Mouse (Mus musculus): ENCODE data around the gene Nt5c1a. TPM values are rescaled to one million over a fixed set of nuclear protein-coding genes. Genes with fewer than 3 reads are reported as not detected.
A peak's percentile ranks its signal among the peaks of the same experiment; 100 is the strongest.
"Not testable (repeated sequence)": the region's sequence is repeated elsewhere in the genome, so short reads cannot be mapped to it uniquely, and the experiment has no call there.

The Nt5c1a gene
- 0.09 and 0.26 TPM in 2 replicates for polyA plus RNA-seq (2012; rRNA removed)

DNA sequence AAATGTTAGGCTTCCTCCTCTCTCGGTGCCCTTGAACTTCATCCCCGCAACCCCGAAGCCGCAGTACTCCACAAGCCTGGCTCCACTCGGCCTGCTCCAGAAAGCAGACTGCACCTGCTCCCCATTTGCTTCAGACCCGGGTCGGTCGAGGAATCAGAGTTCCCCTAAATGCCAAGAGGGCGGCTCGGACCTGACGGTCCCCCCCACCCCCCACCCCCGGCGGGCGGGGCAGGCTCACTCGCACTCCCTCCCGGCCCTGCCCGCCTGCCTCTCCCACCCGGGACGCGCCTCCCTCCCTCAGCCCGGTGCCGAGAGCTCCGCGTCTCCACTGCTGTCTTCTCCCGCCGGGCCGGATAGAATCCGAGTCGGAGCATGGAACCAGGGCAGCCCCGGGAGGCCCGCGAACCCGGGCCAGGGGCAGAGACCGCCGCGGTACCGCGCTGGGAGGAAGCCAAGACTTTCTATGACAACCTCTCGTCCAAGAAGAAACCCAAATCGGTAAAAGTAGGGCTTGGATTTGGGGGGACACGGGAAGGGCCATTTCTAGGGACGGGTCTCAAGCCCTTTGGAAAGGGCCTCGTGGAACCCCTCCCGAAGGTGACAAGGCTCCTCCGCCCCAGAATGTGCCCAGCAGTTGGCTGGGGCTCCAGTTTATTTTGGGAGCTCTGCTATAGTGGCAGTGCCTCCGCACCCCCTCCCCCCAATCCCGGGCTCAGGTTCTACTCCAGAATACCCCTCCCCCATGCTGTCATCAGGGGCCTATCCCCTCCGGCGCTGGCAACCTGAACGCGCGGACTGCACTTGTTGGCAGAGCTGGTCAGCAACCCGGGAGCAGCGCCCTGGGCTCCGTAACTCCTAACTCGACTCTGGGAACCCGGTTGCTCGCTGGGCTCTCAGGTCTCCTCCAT, at the start of gene Nt5c1a:
TSS of gene Nt5c1a (plus strand) at position 319 of the 908 bp plus-strand sequence.
- WGBS, result 3% methylated on average over 58 of the region's 58 CpGs
- no peak for DNase-seq (ENCODE audit: low read depth, low spot score)

DNA sequence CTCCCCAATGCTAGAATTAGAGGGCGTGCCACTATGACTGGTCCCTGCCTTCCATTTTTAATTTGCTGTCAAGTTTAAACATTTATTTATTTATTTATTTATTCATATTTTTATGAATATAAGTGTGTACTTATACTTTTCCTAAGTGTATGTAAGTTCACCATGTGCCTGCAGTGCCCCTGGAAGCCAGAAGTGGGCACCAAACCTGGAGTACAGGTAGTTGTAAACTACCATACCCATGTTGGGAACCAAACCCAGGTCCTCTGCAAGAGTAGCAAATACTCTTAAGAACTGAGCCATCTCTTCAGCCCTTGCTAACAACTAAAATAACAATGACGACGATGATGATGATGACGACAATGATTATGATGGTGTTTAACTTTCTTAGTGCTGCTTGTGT, 49.3 kb upstream of the Nt5c1a start:
- no peak for DNase-seq (ENCODE audit: low read depth, low spot score)
- WGBS, result 91% methylated on average over 4 of the region's 4 CpGs

DNA sequence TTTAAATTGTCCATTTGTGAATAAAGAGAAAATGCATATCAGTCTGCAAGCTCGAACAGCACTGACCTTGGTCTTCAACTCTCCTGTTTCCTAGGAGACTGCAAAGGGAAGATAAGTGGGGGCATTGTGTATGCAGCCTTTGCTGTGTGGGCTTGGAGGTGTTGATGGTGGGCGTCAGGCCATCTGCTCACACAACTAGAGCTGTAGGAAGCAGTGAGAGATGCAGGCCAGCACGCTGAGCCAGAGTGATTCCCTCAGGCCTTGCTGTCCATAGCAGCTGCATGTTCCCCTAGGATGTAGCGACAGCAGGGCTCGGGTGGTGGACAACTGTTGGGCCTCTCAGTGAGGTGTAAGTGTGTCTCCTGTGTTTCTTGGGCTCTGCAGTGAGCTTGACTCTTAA, 48.3 kb upstream of the Nt5c1a start:
- DNase-seq (ENCODE audit: low read depth, low spot score), result no peak
- 80% methylated on average over 5 of the region's 5 CpGs for WGBS

DNA sequence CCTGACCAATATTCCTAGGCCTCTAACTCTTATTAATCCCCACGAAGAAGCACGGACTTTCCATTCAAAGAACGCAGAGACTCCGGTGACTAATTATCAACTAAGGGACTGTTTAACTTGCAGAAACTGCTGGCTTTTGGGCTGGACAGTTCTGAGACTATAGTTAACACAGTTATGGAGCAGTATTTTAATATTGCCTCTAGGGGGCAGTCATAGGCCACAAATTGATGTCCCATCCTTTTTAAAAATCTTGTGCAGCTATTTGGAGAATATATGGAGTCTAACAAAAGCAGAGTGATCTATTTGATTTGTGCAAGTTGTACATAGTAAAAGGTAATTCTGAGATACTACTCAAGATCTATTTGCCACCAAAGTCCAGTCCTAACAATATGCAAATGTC, 46.3 kb upstream of the Nt5c1a start:
- WGBS, result 6% methylated on average over 4 of the region's 4 CpGs

DNA sequence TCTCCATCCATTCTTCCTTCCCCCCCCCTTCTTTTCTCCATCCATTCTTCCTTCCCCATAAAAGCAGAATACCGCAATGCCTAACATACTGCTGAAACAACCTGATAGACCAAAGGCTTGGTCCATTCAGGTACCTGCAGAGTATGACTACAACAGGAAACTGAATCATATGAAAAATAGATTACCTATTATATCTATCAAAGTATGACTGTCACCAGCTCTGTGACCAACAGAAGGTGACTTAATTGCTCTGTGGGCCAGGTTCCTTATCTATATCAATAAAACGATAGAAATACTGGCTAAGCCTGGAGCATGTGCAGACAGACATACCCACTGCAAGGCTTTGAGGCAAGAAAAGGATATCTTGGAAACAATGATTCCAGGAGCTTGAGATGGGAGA, 45.9 kb upstream of the Nt5c1a start:
- WGBS, result 24% methylated on average over 2 of the region's 2 CpGs
- peak; percentile 40 for DNase-seq (ENCODE audit: low read depth, low spot score)

More for the DNA sequence above, 46.3 kb upstream of the Nt5c1a start:
- DNase-seq (ENCODE audit: low read depth, low spot score), result peak; percentile 45

DNA sequence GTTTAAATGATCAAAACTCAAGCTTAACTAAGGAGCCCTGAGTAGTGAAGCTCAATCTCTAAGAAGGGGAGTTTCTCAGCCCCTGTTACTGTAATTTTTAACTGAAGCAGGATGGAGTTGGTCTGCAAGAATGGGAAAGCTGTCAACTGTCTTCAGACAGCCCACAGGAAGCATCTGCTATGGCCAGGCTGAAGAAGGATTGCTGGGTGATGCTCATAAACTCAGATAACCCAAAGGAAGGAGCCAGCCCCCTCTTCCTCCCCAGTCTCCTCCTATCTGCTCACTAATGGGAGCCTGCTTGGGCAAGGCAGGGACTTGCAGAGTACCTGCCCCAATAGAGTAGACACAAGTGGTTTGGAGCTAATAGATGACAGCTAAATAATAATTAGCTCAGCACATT, 45.5 kb upstream of the Nt5c1a start:
- DNase-seq (ENCODE audit: low read depth, low spot score), result no peak

DNA sequence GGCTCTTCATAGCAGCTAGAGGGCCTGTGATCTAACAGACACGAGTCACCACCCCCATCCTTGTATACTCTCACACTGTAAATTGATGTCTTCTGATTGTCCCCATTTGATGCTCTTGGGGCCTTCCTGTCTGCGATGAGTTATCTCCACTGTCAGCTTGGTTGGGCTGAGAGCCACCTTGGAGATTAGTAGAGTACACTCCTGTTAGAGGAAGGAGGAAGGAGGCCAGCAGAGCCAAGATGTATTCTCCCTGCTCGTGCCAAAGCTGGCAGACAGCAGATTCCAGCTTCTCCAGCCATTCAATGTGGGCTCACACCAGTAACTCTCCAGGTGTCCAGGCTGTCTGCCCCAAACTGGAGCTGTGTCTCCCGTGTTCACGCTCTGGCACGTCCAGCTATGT, 40.7 kb upstream of the Nt5c1a start:
- DNase-seq (ENCODE audit: low read depth, low spot score), result no peak
- 76% methylated on average over 6 of the region's 6 CpGs for WGBS

DNA sequence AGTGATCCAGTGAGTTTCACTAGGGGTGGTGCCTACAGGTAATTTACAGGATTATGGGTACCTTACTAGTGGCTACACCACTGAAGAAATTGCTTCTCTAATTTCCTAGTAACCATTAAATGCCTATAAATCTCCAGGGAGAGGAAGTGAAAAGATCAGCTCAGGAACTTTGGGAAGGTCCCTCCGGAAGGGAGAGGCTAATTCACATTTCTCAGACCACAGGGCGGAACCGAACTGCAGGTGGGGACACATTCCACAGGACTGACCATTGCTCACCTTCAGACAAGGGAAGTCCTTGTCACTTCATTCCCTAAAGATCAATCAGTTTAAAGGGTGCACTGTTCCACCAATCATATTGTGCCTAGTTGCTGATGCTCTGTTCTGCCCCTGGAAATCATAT, 40.1 kb upstream of the Nt5c1a start:
- 57% methylated on average over 3 of the region's 3 CpGs for WGBS
- not testable (repeated sequence) for DNase-seq (ENCODE audit: low read depth, low spot score)

DNA sequence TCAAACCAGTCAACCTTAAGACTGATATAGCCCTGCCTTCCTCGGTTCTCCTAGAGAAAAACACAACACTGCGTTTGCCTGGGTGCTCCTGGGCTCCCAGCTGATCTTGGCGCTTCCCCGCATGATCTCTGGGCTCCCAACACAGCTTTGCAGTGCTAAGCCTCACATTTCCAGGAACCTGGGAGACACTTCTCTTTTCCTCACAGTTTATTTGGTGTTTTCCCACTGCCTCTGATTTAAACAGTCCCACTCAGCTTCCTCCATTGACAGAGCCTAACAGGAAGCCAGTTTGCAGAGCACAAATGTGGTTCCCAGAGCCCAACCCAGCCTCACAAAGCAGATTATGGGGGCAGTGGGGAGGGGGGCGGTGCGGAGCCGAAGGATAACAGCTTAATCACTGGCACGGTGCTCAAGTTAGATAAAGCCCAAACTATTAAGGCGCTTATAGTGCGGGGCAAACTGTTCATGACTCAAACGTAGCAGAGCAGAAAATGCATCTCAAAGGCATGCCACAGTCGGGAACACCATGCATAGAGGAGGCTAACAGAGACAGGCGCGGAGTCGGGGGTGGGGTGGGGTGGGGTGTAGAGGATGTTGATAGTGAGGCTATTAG, 38.9 kb upstream of the Nt5c1a start:
- DNase-seq (ENCODE audit: low read depth, low spot score), result no peak
- 15% methylated on average over 15 of the region's 15 CpGs for WGBS

DNA sequence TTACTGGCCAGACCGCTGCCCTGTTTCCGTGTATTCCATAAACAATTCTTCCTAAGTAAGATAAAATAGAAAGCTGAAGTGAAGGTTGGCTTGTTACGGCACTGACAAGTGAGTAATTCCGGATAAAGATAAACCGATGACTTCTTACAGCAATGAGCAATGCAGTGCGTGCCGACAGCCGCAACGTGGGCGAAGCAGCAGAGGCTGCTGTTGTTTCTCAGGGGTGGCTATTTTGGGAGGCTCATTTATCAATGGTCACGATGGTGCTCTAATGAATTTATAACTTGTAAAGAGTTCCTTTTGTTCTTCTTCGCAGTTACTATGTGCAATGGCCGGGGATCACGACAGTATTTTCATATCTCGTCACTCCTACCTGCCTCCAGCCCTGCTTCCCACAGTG, 37.1 kb upstream of the Nt5c1a start:
- WGBS, result 81% methylated on average over 15 of the region's 15 CpGs
- no peak for DNase-seq (ENCODE audit: low read depth, low spot score)

DNA sequence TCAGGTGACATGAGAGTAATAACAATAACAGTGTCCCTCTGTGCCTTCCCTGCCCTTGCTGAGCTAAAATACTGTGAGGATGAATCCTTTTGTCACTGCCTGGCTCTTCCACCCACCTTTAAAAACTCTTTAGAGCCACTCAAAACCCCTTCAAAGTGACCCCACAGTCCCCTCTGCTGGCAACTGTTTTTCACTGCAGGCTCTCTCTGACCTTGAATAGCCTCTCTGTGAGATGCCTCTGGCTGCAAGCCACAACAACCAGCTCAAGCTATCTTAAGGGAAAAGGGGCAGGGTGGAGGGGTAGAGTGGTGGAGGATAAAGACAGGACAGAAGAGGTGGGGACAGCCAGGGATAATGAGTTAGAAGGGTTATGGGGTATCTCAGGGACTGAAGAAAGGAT, 29.5 kb upstream of the Nt5c1a start:
- DNase-seq (ENCODE audit: low read depth, low spot score), result no peak

DNA sequence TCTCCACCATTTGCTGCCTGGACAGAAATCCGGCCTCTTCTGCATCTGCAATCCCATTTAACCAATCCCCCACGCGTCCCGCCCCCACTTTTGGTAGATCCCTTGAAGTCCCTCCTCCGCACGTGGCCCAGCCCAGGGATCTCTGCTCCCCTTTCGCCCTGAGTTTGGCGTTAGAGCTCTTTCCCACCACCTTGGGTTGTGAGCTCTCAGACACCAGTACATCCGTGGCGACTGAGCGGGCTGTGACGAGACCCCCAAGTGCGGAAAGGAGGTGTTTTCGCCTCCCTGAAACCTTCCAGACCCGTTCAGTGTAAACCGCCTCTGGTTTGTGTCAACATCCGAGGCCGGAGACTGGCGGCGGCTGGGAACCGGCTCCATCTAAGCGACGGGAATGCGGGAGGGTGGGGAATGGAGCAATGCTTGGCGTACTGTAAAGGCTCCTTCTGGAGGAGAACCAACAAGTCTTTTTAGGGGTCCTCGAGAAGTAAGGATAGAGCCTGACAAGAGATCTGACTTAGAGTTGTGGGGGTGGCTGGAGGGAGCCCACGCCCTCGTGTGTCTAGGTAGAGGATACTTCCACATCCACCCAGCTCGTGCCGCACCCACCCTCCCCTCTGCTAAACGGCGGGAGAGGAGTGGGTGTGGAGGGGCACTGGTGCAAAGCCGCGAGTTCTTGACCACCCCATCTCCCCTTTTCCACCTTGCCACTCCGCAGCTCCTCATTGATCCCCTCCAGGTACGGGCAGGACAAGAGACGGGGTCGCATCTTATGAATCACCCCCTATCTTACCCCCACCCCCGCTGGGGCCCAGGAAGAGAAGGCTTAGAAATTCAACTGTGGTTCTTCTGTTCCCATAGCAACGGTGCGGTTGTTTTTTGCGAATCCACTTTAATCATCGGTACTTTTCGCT, 18.7 kb upstream of the Nt5c1a start, which contains the start of gene Hpcal4:
TSS of gene Hpcal4 (plus strand) at position 900 of the 911 bp plus-strand sequence.
- no peak for DNase-seq (ENCODE audit: low read depth, low spot score)

DNA sequence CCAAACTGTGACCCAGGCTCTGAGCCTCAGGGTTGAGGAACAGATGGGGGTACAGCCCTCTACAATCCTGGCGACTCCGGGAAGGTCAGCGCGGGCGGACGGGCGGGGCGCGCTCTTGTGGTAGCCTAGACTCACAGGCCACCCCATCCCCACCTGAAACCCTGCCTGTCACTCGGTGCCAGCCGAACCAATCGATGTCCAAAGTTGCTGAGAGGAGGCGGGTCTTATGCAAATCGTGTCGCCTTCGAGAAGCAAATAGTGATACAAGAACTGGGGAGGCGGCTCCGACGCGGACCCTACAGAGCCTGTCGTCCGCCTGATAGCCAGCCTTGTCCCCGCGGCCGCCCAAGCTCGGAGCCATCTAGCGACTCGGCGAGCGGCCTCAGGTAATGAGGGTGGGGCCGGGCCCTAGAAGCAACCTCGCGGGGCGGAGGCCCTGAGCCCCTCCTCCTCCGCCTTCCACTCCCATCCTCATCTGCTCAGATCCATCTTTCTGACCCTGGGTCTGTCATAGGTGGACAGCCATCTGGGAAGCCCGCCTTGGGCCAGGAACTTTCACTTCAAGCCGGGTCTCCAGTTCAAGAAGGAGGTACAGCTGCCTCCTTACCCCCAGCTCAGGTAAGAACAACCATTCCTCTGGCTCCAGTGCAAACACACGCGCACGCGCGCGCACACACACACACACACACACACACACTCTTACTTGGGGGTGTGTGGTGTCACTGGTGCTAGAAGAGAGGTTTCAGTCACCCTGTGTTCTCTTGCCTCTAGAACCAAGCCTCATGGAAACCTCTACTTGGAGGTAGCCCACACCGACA, 17.9 kb upstream of the Nt5c1a start:
- no peak for DNase-seq (ENCODE audit: low read depth, low spot score)
- 8% methylated on average over 44 of the region's 44 CpGs for WGBS

More for the DNA sequence above, 18.7 kb upstream of the Nt5c1a start, which contains the start of gene Hpcal4:
- 1% methylated on average over 44 of the region's 44 CpGs for WGBS

DNA sequence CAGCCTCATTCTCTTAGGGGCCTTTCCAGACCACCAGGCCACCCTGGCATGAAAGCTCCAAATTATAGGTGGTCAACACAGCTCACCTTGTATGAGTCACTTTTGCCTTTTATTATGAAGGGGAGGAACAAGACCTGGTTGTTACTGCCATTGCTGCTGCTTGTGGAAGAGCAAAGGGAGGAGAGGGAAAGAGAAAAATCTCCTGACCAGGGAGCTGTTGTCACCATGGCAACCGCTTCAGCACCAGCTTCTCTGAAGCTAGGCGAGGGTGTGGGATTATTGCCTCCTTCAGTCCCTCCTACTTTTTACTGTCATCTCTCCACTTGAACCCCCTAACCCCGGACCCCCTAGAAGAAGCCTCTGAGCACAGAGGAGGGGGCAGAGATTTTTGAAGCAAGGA, 16.5 kb upstream of the Nt5c1a start:
- WGBS, result 50% methylated on average over 3 of the region's 3 CpGs

DNA sequence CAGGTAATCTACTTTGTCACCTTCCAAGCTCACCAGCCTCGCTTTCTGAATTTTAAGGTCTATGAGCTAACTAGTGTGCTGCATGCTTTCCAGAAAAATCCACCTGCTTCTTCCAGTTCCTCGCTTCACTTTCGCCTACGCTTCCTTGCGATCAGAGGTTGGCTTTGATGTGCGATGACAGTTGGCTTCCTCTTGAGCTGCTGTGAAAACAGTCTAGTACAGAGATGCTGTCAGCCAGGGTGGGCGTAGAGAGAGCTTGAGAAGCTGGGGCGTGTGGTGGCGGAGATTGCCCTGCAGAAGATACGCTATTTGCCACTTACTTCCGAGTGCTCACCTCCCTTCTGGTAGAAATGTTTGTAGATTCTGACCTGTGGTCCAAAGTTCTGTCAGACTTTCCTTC, 9.0 kb upstream of the Nt5c1a start:
- no peak for DNase-seq (ENCODE audit: low read depth, low spot score)
- 77% methylated on average over 11 of the region's 11 CpGs for WGBS

More for the DNA sequence above, 16.5 kb upstream of the Nt5c1a start:
- no peak for DNase-seq (ENCODE audit: low read depth, low spot score)

DNA sequence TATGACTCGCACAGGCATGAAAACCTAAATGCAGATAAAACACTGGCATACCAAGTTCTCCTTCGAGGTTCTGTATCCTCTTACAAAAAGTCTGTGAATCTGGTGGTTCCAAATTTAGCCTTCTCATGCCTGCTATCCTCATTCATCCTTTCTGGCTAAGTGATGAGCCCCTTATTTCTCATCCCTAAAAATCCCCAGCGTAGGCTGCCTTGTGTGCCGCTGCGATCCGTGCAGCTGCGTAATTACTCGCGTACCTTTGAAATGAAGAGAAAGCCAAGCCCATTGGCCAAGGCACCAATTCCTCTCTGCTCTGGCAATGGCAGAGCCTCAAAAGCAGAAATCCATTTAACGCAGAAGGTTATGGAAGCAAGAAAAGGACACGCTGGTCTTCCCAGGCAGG, 7.5 kb upstream of the Nt5c1a start:
- 87% methylated on average over 11 of the region's 11 CpGs for WGBS
- DNase-seq (ENCODE audit: low read depth, low spot score), result no peak

DNA sequence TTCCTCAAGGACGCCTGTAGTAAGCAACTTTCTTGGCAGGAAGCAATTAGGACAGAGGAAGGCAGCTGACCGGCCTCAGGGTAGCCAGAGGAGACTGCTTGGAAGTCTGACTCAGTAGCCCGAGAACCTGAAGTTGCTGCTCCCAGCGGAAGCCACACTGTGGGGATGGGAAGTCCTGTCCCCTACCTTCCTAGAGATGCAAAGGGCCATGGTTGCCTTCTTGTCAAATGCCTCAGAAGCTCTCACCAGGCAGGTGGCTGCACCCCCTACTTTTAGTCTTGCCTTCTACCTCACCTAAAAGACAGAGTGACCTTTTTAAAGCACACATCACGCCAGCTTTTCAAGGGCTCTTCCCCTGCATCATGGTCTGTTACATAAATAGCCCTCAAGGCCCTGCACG, 4.6 kb upstream of the Nt5c1a start:
- DNase-seq (ENCODE audit: low read depth, low spot score), result no peak
- 60% methylated on average over 6 of the region's 6 CpGs for WGBS

DNA sequence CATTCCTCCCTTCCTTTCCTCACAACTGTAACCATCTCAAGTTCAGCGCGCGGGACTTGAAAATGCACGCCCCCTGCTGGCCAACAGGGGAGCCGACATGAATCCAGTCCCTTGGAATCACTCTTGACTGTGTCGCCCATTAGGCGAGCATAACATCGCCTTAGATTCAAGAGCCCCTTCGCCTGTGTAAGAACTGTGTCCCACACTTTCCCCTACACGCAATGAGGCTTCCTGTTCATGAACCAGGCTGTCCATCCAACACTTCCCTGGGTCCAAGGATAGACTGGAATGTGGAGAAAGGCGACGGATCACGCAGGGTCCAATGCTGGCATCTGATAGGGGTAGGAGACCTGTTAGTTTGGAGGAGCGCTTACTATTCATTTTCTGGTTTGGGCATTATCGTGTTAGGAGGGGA, 526 bp upstream of the Nt5c1a start:
- WGBS, result 5% methylated on average over 15 of the region's 15 CpGs

DNA sequence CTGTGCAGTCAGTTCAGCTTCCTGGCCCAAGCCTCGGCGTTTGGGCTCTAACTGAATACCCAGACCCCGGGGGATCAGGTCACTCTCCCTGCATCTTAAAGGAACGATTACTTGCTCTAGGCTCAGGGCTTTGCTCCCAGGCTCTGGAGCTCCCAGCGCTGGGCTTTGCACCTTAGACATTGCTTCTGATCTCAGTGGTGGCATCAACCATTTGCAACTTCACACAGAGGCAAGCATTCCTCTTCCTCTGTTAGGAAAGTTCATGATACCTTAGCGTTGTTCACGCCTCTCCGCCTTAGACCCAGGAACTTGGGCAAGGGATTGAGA, 753 bp downstream of the Nt5c1a start:
- 36% methylated on average over 8 of the region's 8 CpGs for WGBS
- DNase-seq (ENCODE audit: low read depth, low spot score), result no peak

More for the DNA sequence above, 526 bp upstream of the Nt5c1a start:
- no peak for DNase-seq (ENCODE audit: low read depth, low spot score)
